Mouse (Mus musculus) hindbrain, embryonic 14.5 days (tissue): Measurements from ENCODE around the gene Plcd1. TPM values are rescaled to one million over a fixed set of nuclear protein-coding genes. Genes with fewer than 3 reads are reported as not detected.
A peak's percentile ranks its signal among the peaks of the same experiment; 100 is the strongest.

Source experiments
- ATAC-seq: fragments of 200-750 bp; cut with Nextera tagmentation; 2 replicates; pipeline ENCODE4 v1.8.0; 2017; ENCODE audit warnings: moderate number of reproducible peaks, mild to moderate bottlenecking, moderate TSS enrichment, moderate library complexity; ENCODE audit not compliant: low FRiP score
- DNase-seq: peaks from one replicate; pipeline ENCODE4 v3.0.0-alpha.2; 2015; ENCODE audit warnings: low spot score
- H3K27ac ChIP-seq: fragments of 300-500 bp; sonication (generic); 2 replicates; pipeline ENCODE4 v1.5.1; 2014; ENCODE audit warnings: mild to moderate bottlenecking, moderate library complexity
- H3K27me3 ChIP-seq: fragments of 300-500 bp; sonication (generic); 2 replicates; pipeline ENCODE4 v1.6.1; 2014; ENCODE audit warnings: mild to moderate bottlenecking, low read length, mixed read lengths; ENCODE audit not compliant: control insufficient read depth, insufficient read depth
- H3K36me3 ChIP-seq: fragments of 300-500 bp; sonication (generic); replicated peaks from 2 replicates; pipeline ENCODE4 v1.6.1; 2014; ENCODE audit not compliant: control insufficient read depth, insufficient read depth
- H3K4me1 ChIP-seq: fragments of 300-500 bp; sonication (generic); replicated peaks from 2 replicates; pipeline ENCODE4 v1.6.1; 2014; ENCODE audit warnings: antibody characterized with exemption, low read length, mixed read lengths; ENCODE audit not compliant: control insufficient read depth, insufficient read depth
- H3K4me2 ChIP-seq: fragments of 300-500 bp; sonication (generic); replicated peaks from 2 replicates; pipeline ENCODE4 v1.6.1; 2014; ENCODE audit warnings: mild to moderate bottlenecking, moderate library complexity
- H3K4me3 ChIP-seq: fragments of 300-500 bp; sonication (generic); replicated peaks from 2 replicates; pipeline ENCODE4 v1.5.1; 2014; ENCODE audit warnings: mild to moderate bottlenecking, low read length
- H3K9ac ChIP-seq: fragments of 300-500 bp; sonication (generic); 2 replicates; pipeline ENCODE4 v1.6.1; 2014
- H3K9me3 ChIP-seq: fragments of 300-500 bp; sonication (generic); 2 replicates; pipeline ENCODE4 v1.6.1; 2016; ENCODE audit warnings: low read length; ENCODE audit not compliant: control insufficient read depth
- WGBS: fragments of 180-500 bp; shearing (Covaris S2); extraction: QIAGEN DNeasy Blood & Tissue Kit; methylation state at CpG from one replicate; pipeline ENCODE4 v1.1.7; 2014; 5-methylcytosine and 5-hydroxymethylcytosine counted together
- polyA plus RNA-seq: library from polyadenylated mRNA; unstranded; fragments of >200 nt; fragmentation: Nextera tagmentation; extraction: Ambion mirVana; gene quantifications from 2 replicates; pipeline ENCODE4 v1.2.1, GENCODE M21; 2014

Plcd1 gene
- polyA plus RNA-seq, 1 experiment from 2014 or later = 15.9 TPM

- WGBS = 77% methylated on average over 11 of the region's 11 CpGs
- no peak overlapping the region for H3K27ac ChIP-seq
- no peaks in the 10 kb centered on the region for H3K36me3 ChIP-seq
- H3K9ac ChIP-seq = no peak overlapping the region
- ATAC-seq (no peak), DNase-seq (no peak)
- no peak overlapping the region for H3K4me2 ChIP-seq
- peaks cover 9% of the 10 kb centered on the region; the same call in 1 of the 2 replicates for H3K4me1 ChIP-seq
- H3K27me3 ChIP-seq = peaks cover 6% of the 10 kb centered on the region; the same call in 1 of the 2 replicates
- no peaks in the 10 kb centered on the region for H3K9me3 ChIP-seq
- H3K4me3 ChIP-seq = no peak overlapping the region
Observed at GRCm38 (mm10) chr9:119048182-119048903, 45.0 kb downstream of the Plcd1 start.

DNA sequence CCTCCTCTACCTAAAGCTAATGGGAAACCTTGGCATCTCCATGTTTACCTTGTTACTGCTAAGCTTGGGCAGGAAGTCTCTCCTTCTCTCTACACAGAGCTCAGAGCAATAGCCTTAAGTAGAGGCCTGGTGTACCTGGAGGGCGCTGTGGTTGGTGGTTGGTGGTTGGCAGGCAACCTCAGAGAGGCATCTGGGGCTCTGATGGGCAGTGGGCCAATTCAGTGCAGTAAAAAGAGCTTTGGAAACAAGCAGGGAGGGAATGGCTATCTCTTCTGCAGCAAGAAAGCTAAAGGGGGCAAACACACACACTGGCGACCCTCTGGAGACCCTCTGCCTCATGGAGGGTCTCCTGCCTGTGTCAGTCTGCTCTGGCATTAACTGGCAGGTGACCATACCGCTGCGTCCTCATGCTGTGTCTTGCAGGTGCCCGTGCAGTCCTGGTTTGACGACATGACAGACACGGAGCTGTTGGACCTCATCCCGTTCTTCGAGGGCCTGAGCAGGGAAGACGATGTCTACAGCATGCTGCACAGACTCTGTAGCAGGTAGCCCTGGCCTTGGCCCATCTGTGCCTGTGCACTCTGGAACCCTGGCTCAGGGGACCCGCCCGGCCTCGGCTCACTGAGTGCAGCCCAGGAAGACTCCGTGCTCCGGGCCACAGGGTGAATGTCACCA is 53.1 kb downstream of the Plcd1 start:
- H3K27ac ChIP-seq = no peak overlapping the region
- DNase-seq = no peak
- ATAC-seq = no peak
- no peak overlapping the region for H3K4me2 ChIP-seq
- no peak overlapping the region for H3K4me3 ChIP-seq
- H3K9me3 ChIP-seq = no peaks in the 10 kb centered on the region
- 83% methylated on average over 15 of the region's 15 CpGs for WGBS
- peaks cover 14% of the 10 kb centered on the region for H3K36me3 ChIP-seq
- H3K27me3 ChIP-seq = no peaks in the 10 kb centered on the region
- H3K9ac ChIP-seq = no peak overlapping the region
- 0 out of 2 replicates have a peak, but pooled peaks cover 7% of the 10 kb centered on the region for H3K4me1 ChIP-seq

GRCm38 (mm10) chr9:119038574-119038973 is 54.7 kb downstream of the Plcd1 start:
- no peak overlapping the region for H3K9ac ChIP-seq
- H3K36me3 ChIP-seq = peaks cover 14% of the 10 kb centered on the region
- no peak overlapping the region for H3K4me3 ChIP-seq
- WGBS = 93% methylated on average over 3 of the region's 3 CpGs
- no peaks in the 10 kb centered on the region for H3K9me3 ChIP-seq
- H3K4me1 ChIP-seq = peaks cover 19% of the 10 kb centered on the region; the same call in 1 of the 2 replicates
- no peak for DNase-seq
- ATAC-seq = no peak
- no peak overlapping the region for H3K27ac ChIP-seq
- H3K27me3 ChIP-seq = no peaks in the 10 kb centered on the region
- no peak overlapping the region for H3K4me2 ChIP-seq

GRCm38 (mm10) chr9:119037076-119037730 is 56.1 kb downstream of the Plcd1 start:
- H3K36me3 ChIP-seq = peaks cover 13% of the 10 kb centered on the region
- peaks cover 33% of the 10 kb centered on the region for H3K4me1 ChIP-seq
- ATAC-seq = no peak
- no peak overlapping the region for H3K4me2 ChIP-seq
- H3K9ac ChIP-seq = no peak overlapping the region
- H3K4me3 ChIP-seq = no peak overlapping the region
- H3K27ac ChIP-seq = no peak overlapping the region
- 75% methylated on average over 15 of the region's 15 CpGs for WGBS
- no peak for DNase-seq
- H3K9me3 ChIP-seq = no peaks in the 10 kb centered on the region
- H3K27me3 ChIP-seq = no peaks in the 10 kb centered on the region

DNA sequence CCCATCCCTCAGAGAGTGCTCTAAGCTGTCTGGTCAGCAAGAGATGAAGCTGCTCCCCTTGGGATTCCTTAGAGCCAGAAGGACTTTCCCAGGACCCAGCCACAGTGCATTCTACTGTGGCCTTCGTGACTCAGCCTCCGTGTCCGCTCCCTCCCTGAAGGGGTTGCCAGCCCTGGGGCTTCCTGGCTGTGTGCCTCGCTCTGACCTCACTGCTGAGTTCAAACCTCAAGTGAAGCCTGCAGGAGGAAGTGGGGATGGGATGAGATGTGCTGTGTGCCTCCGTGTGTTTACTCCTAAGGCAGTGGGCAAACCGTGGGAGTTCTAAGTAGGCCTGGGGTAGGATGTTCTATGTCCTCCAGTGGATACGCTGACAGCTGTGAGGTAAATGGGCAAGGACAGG is 57.5 kb downstream of the Plcd1 start:
- WGBS = 64% methylated on average over 7 of the region's 7 CpGs
- DNase-seq (no peak), ATAC-seq (no peak)
- no peak overlapping the region for H3K9ac ChIP-seq
- no peaks in the 10 kb centered on the region for H3K27me3 ChIP-seq
- no peak overlapping the region for H3K4me3 ChIP-seq
- H3K36me3 ChIP-seq = peaks cover 5% of the 10 kb centered on the region; the same call in 1 of the 2 replicates
- H3K4me2 ChIP-seq = no peak overlapping the region
- no peaks in the 10 kb centered on the region for H3K9me3 ChIP-seq
- H3K4me1 ChIP-seq = peaks cover 37% of the 10 kb centered on the region
- H3K27ac ChIP-seq = no peak overlapping the region

GRCm38 (mm10) chr9:119034676-119035665 is 58.3 kb downstream of the Plcd1 start:
- Histone ChIP-seq H3K4me2 (no peak overlapping the region), H3K36me3 (no peaks in the 10 kb centered on the region; the same call in 1 of the 2 replicates), H3K9me3 (no peaks in the 10 kb centered on the region), H3K4me3 (no peak overlapping the region), H3K27ac (peak overlapping the region; percentile 73), H3K27me3 (no peaks in the 10 kb centered on the region), H3K4me1 (peaks cover 37% of the 10 kb centered on the region), H3K9ac (no peak overlapping the region)
- DNase-seq (no peak), ATAC-seq (no peak)
- 51% methylated on average over 29 of the region's 29 CpGs for WGBS

DNA sequence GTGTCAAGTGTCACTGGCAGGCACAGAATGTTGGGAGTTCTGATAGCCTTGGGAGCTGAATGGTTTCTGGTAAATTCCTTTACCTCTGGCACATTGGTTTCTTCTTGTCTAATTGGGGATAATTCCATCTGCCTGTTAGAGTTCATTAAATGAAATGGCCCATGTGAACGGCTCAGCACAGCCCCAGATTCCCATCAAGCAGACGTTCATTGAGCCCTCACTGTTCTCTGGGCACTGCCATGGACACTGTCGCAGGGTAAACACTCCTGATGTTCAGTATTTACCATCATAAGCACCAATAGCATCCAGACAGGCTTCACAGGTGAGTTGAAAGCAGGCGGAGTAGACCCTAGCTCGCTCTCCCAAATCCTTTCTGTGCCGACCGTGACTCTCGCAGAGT is 59.2 kb downstream of the Plcd1 start:
- H3K4me3 ChIP-seq = no peak overlapping the region
- WGBS = 73% methylated on average over 8 of the region's 8 CpGs
- H3K9me3 ChIP-seq = no peaks in the 10 kb centered on the region
- H3K4me2 ChIP-seq = no peak overlapping the region
- DNase-seq = no peak
- no peak for ATAC-seq
- H3K27ac ChIP-seq = peak overlapping the region; percentile 73
- H3K27me3 ChIP-seq = no peaks in the 10 kb centered on the region
- no peak overlapping the region for H3K9ac ChIP-seq
- H3K4me1 ChIP-seq = peaks cover 37% of the 10 kb centered on the region
- no peaks in the 10 kb centered on the region; the same call in 1 of the 2 replicates for H3K36me3 ChIP-seq

GRCm38 (mm10) chr9:119033111-119033921 is 60.0 kb downstream of the Plcd1 start:
- H3K9me3 ChIP-seq = no peaks in the 10 kb centered on the region
- ATAC-seq (peak; percentile 41; the same call in 1 of the 2 replicates), DNase-seq (peak; percentile 57)
- no peaks in the 10 kb centered on the region; the same call in 1 of the 2 replicates for H3K36me3 ChIP-seq
- H3K9ac ChIP-seq = no peak overlapping the region; the same call in 1 of the 2 replicates
- 59% methylated on average over 19 of the region's 19 CpGs for WGBS
- H3K4me3 ChIP-seq = no peak overlapping the region
- H3K27ac ChIP-seq = peak overlapping the region; percentile 73
- H3K4me1 ChIP-seq = peaks cover 37% of the 10 kb centered on the region
- no peaks in the 10 kb centered on the region for H3K27me3 ChIP-seq
- H3K4me2 ChIP-seq = no peak overlapping the region
